Mouse (Mus musculus): ENCODE measurements around the gene Esr2.

DNA sequence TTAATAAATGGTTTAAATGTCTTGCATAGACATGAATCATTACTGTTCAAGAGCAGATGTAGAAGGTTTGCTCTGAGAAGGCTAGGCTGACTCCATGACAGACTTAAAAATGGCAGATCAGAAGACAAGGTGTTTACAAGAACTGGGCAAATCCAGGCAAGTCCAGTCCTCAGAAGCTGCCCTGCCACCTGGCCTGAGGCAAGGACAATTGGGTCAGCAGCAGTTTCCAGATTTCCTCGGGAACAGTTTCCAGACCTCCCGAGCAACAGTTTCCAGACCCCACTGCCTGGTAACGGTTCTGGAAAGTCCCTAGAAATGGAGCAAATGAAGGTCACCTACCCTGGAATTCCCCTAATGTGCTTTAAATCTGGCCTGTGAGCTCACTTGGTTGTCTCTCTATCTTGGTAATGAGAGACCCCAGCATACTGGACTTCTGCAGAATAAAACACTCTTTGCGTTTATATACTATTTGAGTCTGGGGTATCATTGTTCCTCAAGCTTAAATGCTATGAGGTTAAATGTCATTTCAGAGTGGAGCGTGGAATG is 32.4 kb upstream of the Esr2 start:
- TF ChIP-seq EP300 (IDR thresholded peaks at IDR 0.05; ENCODE audit: insufficient read depth, low read depth, low read length) (no peak), POLR2A (IDR thresholded peaks at IDR 0.05; ENCODE audit: insufficient read depth, low read depth, low read length) (no peak), CTCF (IDR thresholded peaks at IDR 0.05) (no peak)
